Mouse (Mus musculus): Measurements from ENCODE around the gene Carmil3. TPM values are rescaled to one million over a fixed set of nuclear protein-coding genes. Genes with fewer than 3 reads are reported as not detected.

Carmil3 gene
- polyA plus RNA-seq, 2 experiments from 2014 or later = not detected

- no peak for ATAC-seq
Observed at GRCm38 (mm10) chr14:55495509-55496240, 5.2 kb downstream of the Carmil3 start.

GRCm38 (mm10) chr14:55496761-55497448 is 6.5 kb downstream of the Carmil3 start:
- no peak for ATAC-seq

GRCm38 (mm10) chr14:55497449-55497821 is 7.0 kb downstream of the Carmil3 start:
- peak; percentile 85 for ATAC-seq

GRCm38 (mm10) chr14:55505612-55506011 is 15.2 kb downstream of the Carmil3 start:
- ATAC-seq = no peak

GRCm38 (mm10) chr14:55507801-55508200 is 17.4 kb downstream of the Carmil3 start:
- ATAC-seq = no peak

GRCm38 (mm10) chr14:55509540-55509939 is 19.1 kb downstream of the Carmil3 start:
- ATAC-seq = no peak

GRCm38 (mm10) chr14:55510125-55510731 is 19.8 kb downstream of the Carmil3 start, which contains the start of gene Cpne6:
TSS of gene Cpne6 (plus strand) at chr14:55510445.
- no peak for ATAC-seq

GRCm38 (mm10) chr14:55511037-55511436 is 20.6 kb downstream of the Carmil3 start:
- no peak for ATAC-seq

- ATAC-seq = no peak
Observed at GRCm38 (mm10) chr14:55513927-55514326, 23.5 kb downstream of the Carmil3 start.

- no peak for ATAC-seq
Observed at GRCm38 (mm10) chr14:55515846-55516245, 25.4 kb downstream of the Carmil3 start.

GRCm38 (mm10) chr14:55518897-55519296 is 28.4 kb downstream of the Carmil3 start:
- no peak for ATAC-seq

- ATAC-seq = no peak
Observed at GRCm38 (mm10) chr14:55519604-55520003, 29.2 kb downstream of the Carmil3 start.

GRCm38 (mm10) chr14:55520451-55521361 is 30.3 kb downstream of the Carmil3 start:
- ATAC-seq = no peak

GRCm38 (mm10) chr14:55524062-55524461 is 33.6 kb downstream of the Carmil3 start:
- ATAC-seq = no peak

- no peak for ATAC-seq
Observed at GRCm38 (mm10) chr14:55524785-55525184, 34.3 kb downstream of the Carmil3 start, which contains the start of gene Nrl. TSS of gene Nrl (minus strand) at chr14:55524981.

GRCm38 (mm10) chr14:55526674-55527073 is 36.2 kb downstream of the Carmil3 start:
- no peak for ATAC-seq

GRCm38 (mm10) chr14:55527940-55528339 is 37.5 kb downstream of the Carmil3 start:
- ATAC-seq = peak; percentile 40

- no peak for ATAC-seq
Observed at GRCm38 (mm10) chr14:55536116-55536745, 45.8 kb downstream of the Carmil3 start.

GRCm38 (mm10) chr14:55540067-55540786 is 49.8 kb downstream of the Carmil3 start, which contains the start of gene Pck2:
TSS of gene Pck2 (plus strand) at chr14:55540266.
- peak; percentile 76 for ATAC-seq

GRCm38 (mm10) chr14:55540787-55541321 is 50.4 kb downstream of the Carmil3 start:
- no peak for ATAC-seq

- ATAC-seq = no peak
Observed at GRCm38 (mm10) chr14:55542268-55542667, 51.8 kb downstream of the Carmil3 start.
